21 mouse cellular contexts compared by ENCODE assay signal in the genomic region with DNA sequence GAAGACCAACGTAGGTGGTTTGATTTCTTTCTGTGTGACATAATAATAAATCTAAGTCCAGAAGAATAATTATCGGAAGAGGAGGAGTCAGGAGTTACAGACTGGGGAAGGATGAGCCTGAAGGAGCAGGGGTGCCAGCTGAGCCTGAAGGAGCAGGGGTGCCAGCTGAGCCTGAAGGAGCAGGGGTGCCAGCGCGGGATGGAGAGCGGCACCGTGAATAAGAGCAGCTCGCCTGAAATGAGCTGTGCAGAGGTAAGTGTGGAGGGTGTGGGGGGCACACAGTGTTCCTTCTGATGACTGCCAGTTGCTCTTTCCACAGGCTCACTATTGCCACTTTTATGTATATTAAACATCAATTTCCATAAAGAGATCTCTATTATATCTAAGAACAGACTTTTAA. TPM values are rescaled to one million over a fixed set of nuclear protein-coding genes. Genes with fewer than 3 reads are reported as not detected.
DNase-seq lines count a peak whose midpoint lies in the region; ATAC-seq and TF ChIP-seq lines count a peak whose summit lies in the region.
"Had no signal": no experiment of that assay in that cellular context is flagged by ENCODE, and none has a peak within 500 bp of the region (broad histone marks: within the 10 kb centered on the region; RNA-seq: fewer than 3 reads in every experiment).

No protein-coding gene starts in this region.

- H3K9me3 ChIP-seq in heart, embryonic 14.5 days (ENCODE audit: control insufficient read depth, low read length), result no peaks in the 10 kb centered on the region
- no peaks in the 10 kb centered on the region for H3K9me3 ChIP-seq in heart, embryonic 16.5 days (replicated peaks; ENCODE audit: control insufficient read depth, low read length)
- H3K9me3 ChIP-seq: embryonic facial prominence, embryonic 15.5 days; forebrain, embryonic 15.5 days; midbrain, embryonic 13.5 days; neural tube, embryonic 12.5 days had no signal

- no peak overlapping the region for H3K4me3 ChIP-seq in heart, embryonic 14.5 days (ENCODE audit: control insufficient read depth in 1 of 2, insufficient read depth in 1 of 2, low read depth in 1 of 2, low read length in 2 of 2)
- H3K4me3 ChIP-seq in heart, embryonic 16.5 days (ENCODE audit: low read length), result no peak overlapping the region
- H3K4me3 ChIP-seq: embryonic facial prominence, embryonic 15.5 days; forebrain, embryonic 15.5 days; midbrain, embryonic 13.5 days; neural tube, embryonic 12.5 days had no signal

- no peaks in the 10 kb centered on the region for H3K27me3 ChIP-seq in heart, embryonic 14.5 days (ENCODE audit: control insufficient read depth, insufficient read depth, low read length)
- H3K27me3 ChIP-seq in heart, embryonic 16.5 days (ENCODE audit: control insufficient read depth, insufficient read depth, low read length), result no peaks in the 10 kb centered on the region
- H3K27me3 ChIP-seq: embryonic facial prominence, embryonic 15.5 days; forebrain, embryonic 15.5 days; midbrain, embryonic 13.5 days; neural tube, embryonic 12.5 days; Patski had no signal

- 70% methylated on average over 7 of the region's 7 CpGs for WGBS in heart, embryonic 14.5 days
- 65% methylated on average over 7 of the region's 7 CpGs for WGBS in heart, embryonic 16.5 days

- TF ChIP-seq CTCF in brain, embryonic 14.5 days (IDR thresholded peaks at IDR 0.05; ENCODE audit: borderline replicate concordance, extremely low read depth, insufficient read depth, insufficient read length), result no peak

- peak overlapping the region; percentile 25 to 73; a peak in 2 of 4 replicates for H3K27ac ChIP-seq in heart, embryonic 14.5 days (replicated peaks in 1 of 2; ENCODE audit: control insufficient read depth in 1 of 2, insufficient read depth in 1 of 2, low read depth in 2 of 2, low read length in 2 of 2)
- H3K27ac ChIP-seq in heart, embryonic 16.5 days (ENCODE audit: low read length), result peak overlapping the region; percentile 88
- H3K27ac ChIP-seq: embryonic facial prominence, embryonic 15.5 days; forebrain, embryonic 15.5 days; hindbrain, embryonic 14.5 days; kidney, postnatal 0 days; midbrain, embryonic 13.5 days; neural tube, embryonic 12.5 days had no signal

- ATAC-seq in heart, embryonic 14.5 days (ENCODE audit: insufficient number of reproducible peaks, insufficient read depth, low FRiP score, low read depth), result no peak
- ATAC-seq in heart, embryonic 16.5 days (replicated peaks; ENCODE audit: extremely low read depth, insufficient read depth, low FRiP score), result no peak
- ATAC-seq: forebrain, embryonic 15.5 days; inflammation-experienced regulatory T-cells, adult 6 months; midbrain, embryonic 13.5 days; Patski had no signal

- peaks cover 16 to 48% of the 10 kb centered on the region in 2 experiments for H3K4me1 ChIP-seq in heart, embryonic 14.5 days (ENCODE audit: control insufficient read depth in 2 of 2, insufficient read depth in 2 of 2, low read length in 2 of 2)
- H3K4me1 ChIP-seq in heart, embryonic 16.5 days (ENCODE audit: control insufficient read depth, insufficient read depth, low read length), result peaks cover 36% of the 10 kb centered on the region

- peaks cover 29% of the 10 kb centered on the region for H3K36me3 ChIP-seq in heart, embryonic 14.5 days (ENCODE audit: control insufficient read depth, insufficient read depth, low read length)
- peaks cover 8% of the 10 kb centered on the region for H3K36me3 ChIP-seq in heart, embryonic 16.5 days (ENCODE audit: control insufficient read depth, insufficient read depth)

- intact Hi-C loops in heart, postnatal 14 days (cut with DNase I), result loop anchor here (10.0 kb wide), 1 partner anchor 510 kb away; the partner anchor contains the start of gene Lmo4

- H3K4me2 ChIP-seq in heart, embryonic 14.5 days (ENCODE audit: low read length), result peak overlapping the region; percentile 43
- H3K4me2 ChIP-seq in heart, embryonic 16.5 days (ENCODE audit: low read depth, low read length), result peak overlapping the region; percentile 18; the same call in 1 of the 2 replicates
- H3K4me2 ChIP-seq: embryonic facial prominence, embryonic 15.5 days; forebrain, embryonic 15.5 days; liver, embryonic 11.5 days; midbrain, embryonic 13.5 days; neural tube, embryonic 12.5 days had no signal

- peak; percentile 90 for DNase-seq in heart, adult 11 months
- no peak for DNase-seq in heart, postnatal 14 days
- no peak for DNase-seq in heart, postnatal 4 days
- peak; percentile 41 for DNase-seq in brain, embryonic 14.5 days (ENCODE audit: low read depth)
- no peak for DNase-seq in spleen, postnatal 36 days (ENCODE audit: low spot score in 2 of 2)
- DNase-seq: cerebellum, adult 8-10 months; gastrocnemius, postnatal 10 days; kidney, adult 18-20 months; thymus, postnatal 25 days had no signal

- H3K9ac ChIP-seq in heart, embryonic 14.5 days (ENCODE audit: low read length), result peak overlapping the region; percentile 21; the same call in 1 of the 2 replicates
- H3K9ac ChIP-seq in heart, embryonic 16.5 days (ENCODE audit: low read length), result no peak overlapping the region
- H3K9ac ChIP-seq: embryonic facial prominence, embryonic 15.5 days; forebrain, embryonic 15.5 days; hindbrain, embryonic 14.5 days; midbrain, embryonic 13.5 days; neural tube, embryonic 12.5 days had no signal

- no peak for TF ChIP-seq POLR2A in brain, embryonic 14.5 days (IDR thresholded peaks at IDR 0.05; ENCODE audit: borderline replicate concordance, extremely low read depth, insufficient read depth, insufficient read length, poor library complexity, severe bottlenecking)

RNA-seq across cellular contexts. Expression of gene Sh3glb1, which starts 5.1 kb away (rescaled TPM):
- 100 to 1,000 TPM; 292 to 300 TPM for total RNA-seq in heart, postnatal 14 days (2021)
- 154 and 156 TPM in 2 replicates for polyA plus RNA-seq in heart, embryonic 14.5 days (2014; fragmentation: Nextera tagmentation; extraction: Ambion mirVana)
- 100 to 1,000 TPM; 260 to 261 TPM for total RNA-seq in heart, postnatal 4 days (2021)
- 22.3 and 49.9 TPM in 2 replicates for polyA plus RNA-seq in brain, embryonic 14.5 days (2012; rRNA removed)
- polyA plus RNA-seq in heart, embryonic 16.5 days (2015; fragmentation: Nextera tagmentation; extraction: Ambion mirVana), result 144 and 148 TPM in 2 replicates

RNA-seq across cellular contexts. Expression of gene Clca3a1, which starts 45.7 kb away (rescaled TPM):
- 1 to 10 TPM; 2.2 to 2.8 TPM for total RNA-seq in heart, postnatal 14 days (2021)
- 27.7 and 29.3 TPM in 2 replicates for polyA plus RNA-seq in heart, embryonic 14.5 days (2014; fragmentation: Nextera tagmentation; extraction: Ambion mirVana)
- 10 to 100 TPM; 11.1 to 12.2 TPM for total RNA-seq in heart, postnatal 4 days (2021)
- 0.34 and 0.54 TPM in 2 replicates for polyA plus RNA-seq in brain, embryonic 14.5 days (2012; rRNA removed)
- 16.6 and 18.0 TPM in 2 replicates for polyA plus RNA-seq in heart, embryonic 16.5 days (2015; fragmentation: Nextera tagmentation; extraction: Ambion mirVana)
- total RNA-seq: monocyte, adult 5-6 weeks had no signal
- polyA plus RNA-seq: inflammation-experienced regulatory T-cells, adult 6 months had no signal

Comparison
In these comparisons a context has a peak if more than half of its experiments do, and no peak if none do; other contexts are left out.
1. DNase-seq: peak in heart, adult 11 months (single experiment) and brain, embryonic 14.5 days (single experiment); none in heart, postnatal 14 days (0 of 2), heart, postnatal 4 days (single experiment) and spleen, postnatal 36 days (0 of 2).
2. RNA of gene Clca3a1, which starts 45.7 kb away (polyA plus RNA-seq): 27.7 to 29.3 TPM in heart, embryonic 14.5 days and 16.6 to 18.0 TPM in heart, embryonic 16.5 days; 0.34 to 0.54 TPM in brain, embryonic 14.5 days; every median in the first group is over 10 times any median in the second.